Mouse (Mus musculus) retina, postnatal 7 days (tissue): ENCODE data around the gene Hoxc5.

ENCODE experiments used
- DNase-seq: peaks from one replicate; pipeline ENCODE4 v3.0.0-alpha.2; 2012; ENCODE audit warnings: low read depth, low spot score

Hoxc5 gene

DNA sequence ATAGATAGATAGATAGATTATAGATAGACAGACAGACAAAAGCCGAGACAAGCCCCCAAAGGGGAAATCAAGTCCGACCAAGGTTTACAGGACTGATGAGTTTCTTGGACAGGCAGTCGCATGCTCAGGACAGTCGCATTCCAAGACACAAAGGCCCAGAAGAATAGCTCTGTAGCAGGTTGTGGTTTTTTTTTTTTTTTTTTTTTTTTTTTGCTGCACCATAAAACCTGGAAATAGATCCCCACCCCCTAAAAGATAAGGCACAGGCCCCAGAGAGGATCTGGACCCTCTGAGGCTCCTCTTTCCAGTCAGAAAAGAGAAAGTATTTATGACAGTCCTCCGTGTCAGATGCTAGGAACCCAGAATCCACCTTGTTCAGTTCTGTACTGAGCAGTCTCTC is 20.8 kb downstream of the Hoxc5 start:
- no peak for DNase-seq

DNA sequence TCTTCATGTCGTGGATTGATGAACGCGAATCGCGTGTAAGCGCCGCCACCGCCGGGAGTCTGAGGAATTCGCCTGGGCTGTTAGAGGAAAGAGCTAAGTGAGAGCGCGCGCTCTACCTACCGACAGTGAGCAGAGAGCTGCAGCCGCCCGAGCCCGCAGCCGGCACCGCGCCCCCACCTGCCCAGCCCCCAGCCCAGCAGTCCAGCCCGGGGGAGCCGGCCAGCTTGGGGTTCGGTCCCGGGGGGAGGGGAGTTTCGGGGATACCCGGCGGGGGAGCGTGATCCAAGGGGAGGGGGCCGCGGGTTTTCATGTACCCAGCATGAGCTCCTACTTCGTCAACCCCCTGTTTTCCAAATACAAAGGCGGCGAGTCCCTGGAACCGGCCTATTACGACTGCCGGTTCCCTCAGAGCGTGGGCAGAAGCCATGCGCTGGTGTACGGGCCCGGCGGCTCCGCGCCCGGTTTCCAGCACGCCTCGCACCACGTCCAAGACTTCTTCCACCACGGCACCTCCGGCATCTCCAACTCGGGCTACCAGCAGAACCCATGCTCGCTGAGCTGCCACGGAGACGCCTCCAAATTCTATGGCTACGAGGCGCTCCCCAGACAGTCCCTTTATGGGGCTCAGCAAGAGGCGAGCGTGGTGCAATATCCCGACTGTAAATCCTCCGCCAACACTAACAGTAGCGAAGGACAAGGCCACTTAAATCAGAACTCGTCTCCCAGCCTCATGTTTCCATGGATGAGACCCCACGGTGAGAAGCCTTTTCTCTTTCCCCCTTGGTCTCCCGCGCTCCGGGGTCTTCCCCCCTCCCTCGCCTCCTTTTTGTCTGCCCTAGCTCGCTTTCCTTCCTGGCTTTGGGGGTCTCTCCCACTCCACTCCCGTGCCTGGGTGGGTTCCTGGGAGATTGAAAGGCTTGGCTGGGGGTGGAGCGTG is 23.5 kb downstream of the Hoxc5 start, which contains the start of gene Hoxc8:
Hoxc8 (plus strand) TSS at position 147 of the 937 bp plus-strand sequence.
- no peak for DNase-seq

DNA sequence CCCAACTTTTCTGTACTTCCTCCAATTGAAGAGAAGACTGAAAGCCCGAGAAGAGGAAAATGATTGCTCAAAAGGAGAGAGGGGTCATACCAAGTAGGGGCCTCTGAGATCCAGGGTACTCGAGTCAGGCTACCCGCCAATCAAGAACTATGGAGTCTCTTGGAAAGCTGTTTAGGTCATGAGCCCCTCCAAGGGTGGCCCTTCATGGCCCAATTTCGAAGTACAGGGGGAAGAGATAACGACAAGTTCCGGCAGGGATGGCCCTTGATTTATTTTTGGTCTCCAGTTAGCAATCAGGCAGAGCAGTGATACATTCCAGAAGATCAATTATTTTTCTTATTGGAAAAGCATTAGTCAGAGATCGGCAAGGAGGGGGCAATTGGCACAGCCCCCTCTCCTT is 24.5 kb downstream of the Hoxc5 start:
- DNase-seq, result no peak

DNA sequence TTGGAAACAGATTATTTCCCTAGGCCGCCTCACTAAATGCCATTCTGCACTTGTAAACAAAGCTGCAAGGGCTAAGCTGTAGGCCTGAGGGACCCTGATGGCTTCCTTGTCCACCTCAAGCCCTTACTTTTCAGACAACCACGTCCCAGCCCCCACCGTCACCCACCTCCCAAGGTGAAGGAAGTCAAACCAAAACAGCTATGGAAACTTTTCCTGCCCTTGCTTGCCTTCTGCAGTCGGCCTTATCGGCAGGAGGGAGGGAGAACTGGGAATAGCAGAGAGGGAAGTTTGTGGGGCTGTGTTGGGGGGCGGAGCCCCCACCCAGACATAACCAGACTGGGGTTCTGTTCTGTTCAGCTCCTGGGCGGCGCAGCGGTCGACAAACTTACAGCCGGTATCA is 25.0 kb downstream of the Hoxc5 start:
- no peak for DNase-seq

DNA sequence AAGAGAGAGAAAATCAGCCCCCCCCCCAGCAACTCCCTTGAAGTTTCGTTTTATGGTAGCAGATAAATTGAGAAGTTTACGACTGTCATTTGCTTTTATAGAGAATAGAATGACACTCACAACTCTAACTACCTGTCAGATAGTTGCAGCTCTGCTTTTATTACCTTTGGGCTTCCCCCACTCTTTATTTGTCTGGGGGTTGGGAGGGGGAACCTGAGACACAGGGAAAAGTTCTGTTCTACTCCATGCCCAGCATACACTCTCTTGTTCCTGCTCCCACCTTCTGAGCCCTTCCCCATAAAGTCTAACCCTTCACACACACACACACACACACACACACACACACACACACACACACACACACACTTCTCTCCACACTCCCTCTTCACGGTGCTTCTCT is 25.6 kb downstream of the Hoxc5 start:
- DNase-seq, result no peak

DNA sequence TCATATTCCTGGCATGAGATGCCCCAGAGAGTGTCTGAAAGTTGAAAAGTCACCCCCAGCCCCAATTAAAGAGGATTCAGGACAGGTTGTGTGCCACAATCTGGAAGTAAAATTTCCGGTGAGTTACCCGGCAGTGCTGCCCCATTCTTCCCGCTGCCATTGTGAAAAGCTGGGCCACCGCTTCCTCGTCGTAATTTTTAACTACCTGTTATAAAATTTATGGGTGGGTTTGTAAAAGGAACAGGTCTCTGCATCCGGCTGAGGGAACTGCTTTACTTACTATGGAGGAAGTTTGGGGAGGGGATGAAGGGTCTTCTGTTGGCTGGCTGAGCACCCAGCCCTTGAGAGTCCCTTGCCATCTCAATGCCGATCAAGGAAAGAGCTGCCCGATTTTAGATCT is 29.3 kb downstream of the Hoxc5 start:
- DNase-seq, result no peak

DNA sequence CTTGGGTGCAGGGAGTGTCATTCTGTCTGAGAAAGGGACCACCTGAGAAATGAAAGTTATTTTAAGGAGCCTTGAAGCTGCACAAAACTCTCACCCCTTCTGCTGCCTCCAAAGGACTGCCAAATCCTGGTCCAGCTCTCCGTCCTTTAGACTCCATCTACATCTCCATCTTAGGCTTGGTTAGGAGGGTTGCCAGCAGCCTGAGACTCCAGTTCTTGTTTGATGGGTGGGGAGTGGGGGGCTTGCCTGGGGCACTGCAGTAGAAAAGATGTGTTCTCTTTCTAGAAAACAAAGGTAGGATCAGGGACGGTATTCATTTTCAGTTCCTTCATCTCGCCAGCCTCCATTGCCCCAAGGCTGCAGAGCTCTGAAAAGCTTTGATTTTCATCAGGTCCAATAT is 30.2 kb downstream of the Hoxc5 start:
- DNase-seq, result no peak

DNA sequence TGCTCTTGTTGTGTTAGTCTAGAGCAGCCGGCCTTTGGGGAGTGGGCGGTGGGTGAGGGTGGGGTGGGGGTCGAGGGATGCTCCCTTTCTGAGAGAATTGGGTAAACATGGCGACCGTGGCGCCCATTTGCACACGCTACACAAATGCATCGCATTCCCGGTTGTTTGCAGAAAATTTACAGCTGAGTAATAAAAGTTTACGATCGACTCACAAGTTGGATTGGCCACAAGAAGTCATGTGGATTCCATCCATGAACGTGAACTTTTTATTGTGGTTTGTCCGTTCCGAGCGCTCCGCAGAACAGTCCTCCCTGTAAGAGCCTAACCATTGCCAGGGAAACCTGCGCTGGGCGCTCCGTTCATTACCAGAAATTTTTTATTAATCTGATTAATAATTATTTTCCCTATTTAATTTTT is 30.7 kb downstream of the Hoxc5 start, which contains the start of gene Hoxc6:
Hoxc6 (plus strand) TSS at position 319 of the 417 bp plus-strand sequence.
- no peak for DNase-seq

DNA sequence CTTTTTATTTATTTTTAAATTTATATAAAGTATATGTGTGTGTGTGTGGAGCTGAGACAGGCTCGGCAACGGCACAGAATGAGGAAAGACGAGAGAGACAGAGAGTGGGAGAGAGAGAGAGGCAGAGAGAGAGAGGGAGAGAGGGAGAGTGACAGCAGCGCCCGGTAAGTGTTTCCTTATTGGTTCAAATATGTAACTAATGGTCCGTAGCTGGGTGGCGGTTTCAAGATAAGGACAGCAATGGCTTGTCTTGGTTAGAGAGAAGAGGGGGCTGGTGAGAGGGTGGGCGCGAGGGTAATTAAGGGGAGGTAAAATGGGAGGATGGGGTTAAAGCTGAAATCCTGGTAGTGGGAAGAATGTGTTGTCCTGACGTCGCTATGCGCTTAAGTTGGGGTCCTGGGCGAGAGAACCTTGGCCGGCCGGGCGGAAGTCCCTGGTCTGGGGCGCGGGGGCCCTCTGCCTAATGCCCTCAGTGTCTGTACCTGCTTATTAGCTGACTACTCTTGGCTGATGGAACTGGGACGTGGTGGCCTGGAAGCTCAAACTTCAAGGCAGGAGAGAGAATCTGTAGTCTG is 31.5 kb downstream of the Hoxc5 start:
- no peak for DNase-seq

DNA sequence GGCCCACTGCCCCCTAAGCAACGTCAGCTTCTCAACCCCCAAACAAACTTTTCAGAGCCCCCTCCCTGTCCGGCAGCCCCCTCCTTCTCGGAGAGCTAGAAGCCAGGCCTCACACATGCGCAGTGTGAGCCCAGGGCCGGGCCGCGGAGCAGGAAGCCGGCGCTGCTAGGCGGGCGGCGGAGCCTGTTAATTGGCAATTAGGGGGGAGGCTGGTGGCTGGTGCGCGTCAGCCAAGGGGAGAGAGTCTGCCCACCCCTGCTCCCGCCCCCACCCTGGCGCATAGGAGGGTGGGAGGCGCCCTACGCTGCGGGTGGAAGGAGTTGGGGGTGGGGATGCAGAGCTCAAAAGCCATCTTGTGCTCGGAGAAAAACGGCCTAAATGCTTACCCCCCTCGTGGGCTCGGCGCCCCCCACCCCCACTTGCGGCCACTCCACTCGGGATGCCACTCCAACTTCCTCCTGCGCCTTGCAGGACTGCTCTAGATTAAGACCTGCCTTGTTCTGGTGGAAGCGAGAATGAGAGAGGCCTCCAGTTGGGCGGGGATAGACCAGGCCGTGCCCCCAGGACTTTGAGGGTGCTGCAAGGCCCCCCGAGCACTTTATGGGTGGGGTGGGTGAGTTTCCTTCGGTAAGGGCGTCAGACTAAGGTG is 32.1 kb downstream of the Hoxc5 start:
- no peak for DNase-seq

DNA sequence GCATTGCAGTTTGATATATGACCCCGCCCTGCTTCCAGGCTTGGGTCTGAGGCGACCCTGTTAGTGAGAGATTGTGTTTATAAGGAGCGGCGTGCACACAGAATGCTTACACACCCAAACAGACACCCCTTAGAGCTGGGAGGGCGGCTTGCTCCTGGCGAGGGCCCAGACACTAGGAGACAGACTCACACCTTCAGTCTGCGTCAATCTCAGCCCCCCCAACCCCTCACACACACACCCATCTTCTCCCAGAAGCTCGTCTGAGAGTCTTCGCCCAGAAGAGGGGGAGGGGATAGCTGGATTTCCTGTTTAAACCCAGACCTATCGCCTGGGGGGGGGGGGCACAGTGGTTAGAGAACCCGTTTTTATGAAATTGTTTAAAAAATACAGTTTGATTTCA is 32.7 kb downstream of the Hoxc5 start:
- no peak for DNase-seq

DNA sequence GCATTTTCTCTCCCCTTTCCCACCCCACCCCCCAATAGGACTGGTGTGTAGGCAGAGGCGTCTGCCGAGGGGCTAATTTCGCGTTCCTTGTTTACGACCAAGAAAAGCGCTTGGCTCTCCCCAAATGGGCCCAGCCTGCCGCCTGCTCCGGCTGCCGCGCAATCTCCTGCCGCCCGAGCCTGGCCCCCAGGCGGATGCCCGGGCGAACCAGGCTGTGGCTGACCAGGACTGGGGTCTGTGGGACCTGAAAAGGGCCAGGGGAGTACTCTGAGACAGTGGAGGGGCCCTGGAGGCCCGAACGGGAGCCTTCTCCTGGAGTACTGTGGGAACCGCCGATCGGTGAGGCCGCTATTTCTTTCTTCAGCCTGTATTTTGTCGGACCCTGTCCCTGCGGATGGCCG is 33.3 kb downstream of the Hoxc5 start:
- no peak for DNase-seq

DNA sequence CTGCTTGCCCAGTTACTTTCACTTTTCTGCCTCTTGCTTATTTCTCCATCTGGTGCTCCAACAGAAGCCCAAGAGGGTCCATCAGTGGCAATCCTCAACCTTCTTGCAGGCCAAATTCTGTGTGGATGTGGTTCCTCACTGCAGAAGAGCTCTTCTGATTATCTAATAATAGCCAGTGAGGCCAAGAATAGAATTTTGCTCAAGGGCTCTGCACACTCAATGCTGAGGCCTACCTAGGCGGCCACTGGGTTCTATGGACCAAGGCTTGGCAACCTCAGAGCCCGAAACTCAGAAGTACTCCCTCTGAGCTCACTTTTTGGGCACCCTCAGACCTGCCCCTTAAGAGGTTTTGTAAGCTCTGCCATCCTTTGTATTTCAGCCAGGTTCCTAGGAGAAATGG is 34.1 kb downstream of the Hoxc5 start:
- DNase-seq, result no peak

DNA sequence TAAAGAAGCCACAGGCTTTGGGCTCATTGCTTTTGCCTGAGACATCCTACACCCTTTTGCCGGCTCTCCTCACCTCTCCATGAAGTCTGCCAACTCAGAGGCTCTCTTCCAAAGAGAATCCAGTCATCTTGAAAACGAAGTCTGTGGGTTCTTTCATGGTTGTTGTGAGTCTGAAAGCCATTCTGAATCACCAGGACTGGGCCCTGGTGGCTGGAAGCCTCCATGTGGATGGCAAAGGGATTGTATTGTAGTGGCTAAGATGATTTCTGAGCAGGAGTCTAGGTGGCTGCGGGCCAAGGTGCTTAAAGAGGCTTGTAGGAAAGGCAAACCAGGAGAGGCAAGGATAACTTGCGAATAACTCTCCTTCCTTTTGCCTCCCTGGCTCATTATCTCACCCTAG is 34.9 kb downstream of the Hoxc5 start:
- DNase-seq, result no peak

DNA sequence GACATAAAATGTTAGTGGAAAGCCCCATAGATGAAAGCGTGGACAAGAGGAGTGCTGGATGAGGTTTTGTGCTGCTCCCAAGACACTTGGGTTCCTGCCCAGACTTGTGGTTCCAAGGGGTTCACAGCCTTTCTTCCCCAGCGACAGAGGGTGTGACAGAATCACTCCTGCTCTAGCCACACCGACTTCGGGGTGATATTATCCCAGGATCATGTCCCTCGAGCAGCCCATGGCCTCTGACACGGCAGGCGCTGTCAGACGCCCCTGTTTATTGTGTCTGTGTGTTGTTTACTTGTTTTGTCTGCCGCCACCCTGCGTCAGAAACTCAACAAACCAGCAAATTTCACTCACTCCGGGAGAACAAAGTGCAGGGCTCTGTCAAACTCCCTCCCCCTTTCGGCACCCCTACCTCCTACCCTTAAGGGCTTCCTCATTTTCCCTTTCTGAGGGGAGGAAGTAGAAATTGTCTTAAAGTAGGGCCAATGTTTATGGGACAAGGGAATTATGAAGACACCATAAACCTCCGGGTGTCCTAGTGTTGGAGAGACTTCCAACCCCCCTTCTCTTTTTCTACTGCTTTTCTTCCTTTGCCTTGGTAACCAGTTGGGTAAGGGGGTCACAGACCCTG is 35.7 kb downstream of the Hoxc5 start:
- DNase-seq, result no peak

DNA sequence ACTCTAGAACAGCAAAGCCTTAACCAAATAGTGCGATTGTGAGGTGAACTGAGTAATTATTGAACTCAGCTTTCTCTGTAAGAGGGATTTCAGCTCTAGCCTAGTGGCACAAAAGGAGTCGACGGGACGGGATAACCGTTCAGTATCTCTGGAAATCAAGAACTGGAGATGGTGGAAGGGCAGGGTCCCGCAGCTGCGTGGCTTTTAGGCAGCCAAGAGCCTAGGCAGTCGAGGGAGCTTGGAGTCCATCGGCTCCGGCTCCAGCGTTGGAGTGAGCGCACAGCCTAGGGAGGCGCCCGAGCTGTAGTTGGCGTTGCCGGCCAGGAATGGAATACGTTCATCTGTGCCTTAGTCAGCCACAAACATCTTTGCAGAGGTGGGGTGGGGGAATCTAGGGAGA is 38.1 kb downstream of the Hoxc5 start:
- DNase-seq, result no peak

DNA sequence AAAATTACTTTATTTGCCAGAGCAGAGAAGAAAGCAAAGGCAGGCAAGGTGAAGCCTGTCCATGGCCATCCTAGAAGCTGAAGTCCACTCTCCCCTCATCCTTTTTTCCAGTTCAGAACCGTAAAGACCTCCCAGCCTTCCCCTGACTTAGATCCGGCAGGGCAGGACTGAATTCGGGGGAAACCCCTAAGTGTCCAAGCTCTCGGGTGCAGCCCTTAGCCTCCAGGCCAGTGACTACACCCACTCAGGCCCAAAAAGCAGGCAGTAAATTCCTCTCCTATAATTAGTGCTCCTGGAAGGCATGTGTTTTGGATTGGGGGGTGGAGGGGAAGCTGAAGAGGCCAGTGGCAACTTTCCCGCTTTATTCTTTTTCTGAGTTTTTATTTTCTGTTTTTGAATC is 38.6 kb downstream of the Hoxc5 start:
- no peak for DNase-seq

DNA sequence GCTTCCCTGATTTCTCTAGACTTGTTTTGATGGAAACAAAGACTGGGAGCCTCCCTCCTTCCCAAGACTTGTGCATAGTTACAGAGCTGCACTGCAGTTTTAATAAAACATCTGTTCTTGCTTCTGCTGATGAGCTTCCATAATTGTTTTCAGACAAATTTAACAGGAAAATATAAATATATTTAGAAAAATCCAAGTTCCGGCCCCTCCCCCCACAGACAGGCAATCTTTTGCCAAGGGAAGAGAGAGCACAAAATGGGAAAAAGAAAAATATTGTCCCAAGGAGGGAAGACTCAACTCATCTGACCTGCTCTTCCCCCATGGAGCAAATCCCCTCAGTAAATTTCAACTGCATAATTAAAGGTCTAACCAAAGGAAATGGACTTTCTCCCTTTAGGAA is 39.1 kb downstream of the Hoxc5 start:
- DNase-seq, result no peak

DNA sequence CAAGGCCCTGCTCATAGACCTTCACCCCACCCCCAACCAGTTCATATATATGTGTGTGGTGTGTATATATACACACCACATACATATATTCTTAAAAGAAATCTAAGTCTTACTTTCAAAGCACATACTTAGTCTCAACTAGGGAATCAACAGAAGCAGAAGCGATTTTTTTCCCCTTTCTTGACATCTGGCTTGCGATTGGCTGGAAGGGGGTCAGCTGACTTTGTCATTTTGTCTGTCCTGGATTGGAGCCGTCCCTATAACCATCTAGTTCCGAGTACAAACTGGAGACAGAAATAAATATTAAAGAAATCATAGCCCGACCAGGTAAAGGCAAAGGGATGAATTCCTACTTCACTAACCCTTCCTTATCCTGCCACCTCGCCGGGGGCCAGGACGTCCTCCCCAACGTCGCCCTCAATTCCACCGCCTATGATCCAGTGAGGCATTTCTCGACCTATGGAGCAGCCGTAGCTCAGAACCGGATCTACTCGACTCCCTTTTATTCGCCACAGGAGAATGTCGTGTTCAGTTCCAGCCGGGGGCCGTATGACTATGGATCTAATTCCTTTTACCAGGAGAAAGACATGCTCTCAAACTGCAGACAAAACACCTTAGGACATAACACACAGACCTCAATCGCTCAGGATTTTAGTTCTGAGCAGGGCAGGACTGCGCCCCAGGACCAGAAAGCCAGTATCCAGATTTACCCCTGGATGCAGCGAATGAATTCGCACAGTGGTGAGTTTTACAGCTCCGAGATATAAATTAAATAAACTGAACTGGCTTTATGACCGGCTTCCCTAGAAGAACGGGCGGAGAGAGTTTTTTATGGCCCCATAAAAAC is 42.2 kb downstream of the Hoxc5 start:
- DNase-seq, result no peak

DNA sequence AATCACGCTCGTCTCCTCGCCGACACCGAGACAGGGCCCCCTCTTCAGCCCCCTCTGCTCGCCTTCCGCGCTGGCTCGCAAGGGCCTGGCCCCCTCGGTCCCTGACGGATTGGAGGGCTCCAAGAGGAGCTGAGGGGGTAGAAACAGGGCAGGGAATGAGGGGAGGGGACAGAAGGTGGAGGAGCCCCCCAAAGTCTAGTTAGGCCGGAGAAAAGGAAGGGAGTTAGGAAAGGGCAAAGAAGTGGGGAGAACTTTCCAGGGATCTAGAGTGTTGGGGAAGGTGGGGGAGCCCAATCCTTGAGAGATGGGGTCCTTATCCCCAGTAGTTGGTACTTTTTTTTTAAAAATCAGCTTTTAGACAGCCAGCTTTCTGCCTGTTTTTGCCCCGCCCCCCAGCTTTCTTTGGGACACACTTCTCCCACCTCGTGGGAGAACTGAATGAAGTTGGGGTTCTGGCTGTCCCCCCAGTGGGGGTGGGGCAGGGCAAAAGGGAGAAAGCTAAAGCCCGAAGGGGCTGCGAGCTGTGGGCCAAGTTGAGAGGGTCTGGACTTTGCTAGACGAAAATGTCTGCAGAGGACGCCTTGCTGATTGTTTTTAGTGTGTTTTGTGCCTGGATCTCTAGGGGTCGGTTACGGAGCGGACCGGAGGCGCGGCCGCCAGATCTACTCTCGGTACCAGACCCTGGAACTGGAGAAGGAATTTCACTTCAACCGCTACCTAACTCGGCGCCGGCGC is 43.0 kb downstream of the Hoxc5 start:
- DNase-seq, result no peak
